Mouse (Mus musculus) heart, adult 2 months (tissue): ENCODE measurements around the gene Fxr1. TPM values are rescaled to one million over a fixed set of nuclear protein-coding genes. Genes with fewer than 3 reads are reported as not detected.

Experiments
- DNase-seq, 2 experiments: peaks; one replicate each; pipeline ENCODE4 v3.0.0; 2021
- H3K27ac ChIP-seq: fragments of 200-600 bp; 2 replicates; pipeline ENCODE4 v1.8.1; 2022
- H3K27me3 ChIP-seq: fragments of 200-500 bp; 2 replicates; pipeline ENCODE4 v1.6.1; 2012; ENCODE audit warnings: mild to moderate bottlenecking, low read length, inconsistent platforms, mixed read lengths; ENCODE audit not compliant: control insufficient read depth, insufficient read depth
- H3K36me3 ChIP-seq: fragments of 200-500 bp; 2 replicates; pipeline ENCODE4 v1.6.1; 2012; ENCODE audit warnings: low read length, inconsistent platforms; ENCODE audit not compliant: control insufficient read depth, insufficient read depth
- H3K4me1 ChIP-seq: fragments of 200-500 bp; 2 replicates; pipeline ENCODE4 v1.6.1; 2011; ENCODE audit warnings: low read length; ENCODE audit not compliant: control insufficient read depth, insufficient read depth
- H3K4me3 ChIP-seq: fragments of 200-600 bp; 2 replicates; pipeline ENCODE4 v1.8.1; 2022
- H3K79me2 ChIP-seq: fragments of 200-500 bp; replicated peaks from 2 replicates; pipeline ENCODE4 v1.6.1; 2012; ENCODE audit warnings: mild to moderate bottlenecking, inconsistent platforms, low read length, moderate library complexity, mixed read lengths; ENCODE audit not compliant: control insufficient read depth, insufficient read depth
- H3K9ac ChIP-seq: fragments of 200-500 bp; 2 replicates; pipeline ENCODE4 v1.6.1; 2012; ENCODE audit warnings: low read depth, mild to moderate bottlenecking, control low read depth, inconsistent platforms, low read length, mixed read lengths
- CTCF ChIP-seq: fragments of 200-600 bp; IDR thresholded peaks from 2 replicates; pipeline ENCODE4 v1.8.1; 2022; ENCODE audit warnings: antibody characterized with exemption, mild to moderate bottlenecking, moderate library complexity
- EP300 ChIP-seq: fragments of 200-500 bp; IDR thresholded peaks from 2 replicates; pipeline ENCODE4 v1.6.1; 2011; ENCODE audit warnings: low read depth, low read length, control low read depth; ENCODE audit not compliant: insufficient read depth
- POLR2A ChIP-seq: fragments of 200-500 bp; IDR thresholded peaks from 2 replicates; pipeline ENCODE4 v1.6.1; 2011; ENCODE audit warnings: mild to moderate bottlenecking, low read depth, low read length, control low read depth; ENCODE audit not compliant: insufficient read depth
- WGBS: fragments of 180-500 bp; shearing (Covaris S2); methylation state at CpG from one replicate; pipeline ENCODE4 v1.1.7; 2018; 5-methylcytosine and 5-hydroxymethylcytosine counted together
- intact Hi-C: fragments of 180-260 bp; cut with DNase I; formaldehyde crosslinking; loops from one replicate; pipeline ENCODE4 v1.15.1; 2025
- long read RNA-seq: library from polyadenylated mRNA; stranded (forward); transcript quantifications from one replicate; pipeline ENCODE4 v2.0.0, GENCODE M21; 2021
- polyA plus RNA-seq: library from polyadenylated mRNA; depleted of rRNA; stranded (reverse); fragments of >200 nt; gene quantifications from 2 replicates; pipeline ENCODE4 v1.2.3, GENCODE M21; 2012; rRNA removed
- total RNA-seq, 2 experiments: library from RNA; stranded (reverse); gene quantifications; 2 replicates each; pipeline ENCODE4 v1.2.3; 2021

The Fxr1 gene
- 100 to 1,000 TPM; 177 to 197 TPM for total RNA-seq
- polyA plus RNA-seq: 32.2 and 73.2 TPM in 2 replicates
- long read RNA-seq, transcript Fxr1-201 (17 exons, 2,459 nt): major isoform, 27 of 77 reads
- long read RNA-seq, partial matches to known transcripts: 6 of 77 reads
- long read RNA-seq, other reads (novel, unspliced or antisense): 44 of 77 reads

- peaks cover 5% of the 10 kb centered on the region for H3K4me1 ChIP-seq
These were observed at the start of gene Fxr1 for GRCm38 (mm10) chr3:34019540-34020381. Gene Fxr1 (plus strand): TSS chr3:34019943.

GRCm38 (mm10) chr3:33979395-33979794 is 40.3 kb upstream of the Fxr1 start:
- no peak for TF ChIP-seq EP300
- TF ChIP-seq CTCF: peak; percentile 29
- H3K27ac ChIP-seq: no peak overlapping the region

More at GRCm38 (mm10) chr3:34019540-34020381, at the start of gene Fxr1:
- Histone ChIP-seq H3K27ac (peak within 1 kb of the TSS; percentile 96), H3K36me3 (peaks cover 17% of the 10 kb centered on the region), H3K4me3 (peak within 1 kb of the TSS; percentile 99), H3K79me2 (peaks cover 6% of the 10 kb centered on the region; the same call in 1 of the 2 replicates), H3K27me3 (no peaks in the 10 kb centered on the region), H3K9ac (peak within 1 kb of the TSS; percentile 100)
- peak; percentile 91 to 95 for DNase-seq
- intact Hi-C loops: loop anchor here (1.0 to 5.0 kb wide), 4 partner anchors 21 to 218 kb away; partner anchors contain the start of gene Dnajc19
- peak; percentile 24; the same call in 1 of the 2 replicates for TF ChIP-seq CTCF
- peak; percentile 86 for TF ChIP-seq POLR2A
- no peak for TF ChIP-seq EP300
- WGBS: 1% methylated on average over 93 of the region's 97 CpGs

GRCm38 (mm10) chr3:33982746-33983145 is 37.0 kb upstream of the Fxr1 start:
- Histone ChIP-seq H3K9ac (no peak overlapping the region), H3K4me3 (no peak overlapping the region), H3K27me3 (no peaks in the 10 kb centered on the region), H3K79me2 (no peaks in the 10 kb centered on the region), H3K4me1 (no peaks in the 10 kb centered on the region; the same call in 1 of the 2 replicates), H3K36me3 (no peaks in the 10 kb centered on the region), H3K27ac (peak overlapping the region; percentile 41)
- WGBS: 49% methylated on average over 5 of the region's 5 CpGs
- TF ChIP-seq POLR2A (no peak), CTCF (no peak), EP300 (0 out of 2 replicates have a peak, but pooled peaks have one; percentile 50)
- intact Hi-C loops: loop anchor here (2.0 kb wide), 1 partner anchor 26 kb away; no protein-coding TSS in a partner anchor
- DNase-seq: peak in 1 of 2 experiments; percentile 18

More at GRCm38 (mm10) chr3:33979395-33979794, 40.3 kb upstream of the Fxr1 start:
- Histone ChIP-seq H3K4me3 (no peak overlapping the region), H3K4me1 (no peaks in the 10 kb centered on the region; the same call in 1 of the 2 replicates), H3K79me2 (no peaks in the 10 kb centered on the region), H3K27me3 (no peaks in the 10 kb centered on the region), H3K9ac (no peak overlapping the region), H3K36me3 (no peaks in the 10 kb centered on the region)
- intact Hi-C loops: no loop called here
- 67% methylated on average over 6 of the region's 6 CpGs for WGBS
- peak in 1 of 2 experiments; percentile 11 for DNase-seq

GRCm38 (mm10) chr3:33989302-33989701 is 30.4 kb upstream of the Fxr1 start:
- Histone ChIP-seq H3K4me3 (peak overlapping the region; percentile 34; the same call in 1 of the 2 replicates), H3K36me3 (no peaks in the 10 kb centered on the region; the same call in 1 of the 2 replicates), H3K27me3 (no peaks in the 10 kb centered on the region), H3K27ac (peak overlapping the region; percentile 88), H3K4me1 (peaks cover 3% of the 10 kb centered on the region; the same call in 1 of the 2 replicates), H3K9ac (peak overlapping the region; percentile 60), H3K79me2 (no peaks in the 10 kb centered on the region; the same call in 1 of the 2 replicates)
- peak; percentile 50 to 75 for DNase-seq
- 35% methylated on average over 8 of the region's 8 CpGs for WGBS
- intact Hi-C loops: loop anchor here (5.0 kb wide), 1 partner anchor 33 kb away; no protein-coding TSS in a partner anchor
- TF ChIP-seq CTCF (no peak), POLR2A (peak; percentile 51), EP300 (peak; percentile 62; the same call in 1 of the 2 replicates)

- Histone ChIP-seq H3K4me3 (no peak overlapping the region), H3K27me3 (no peaks in the 10 kb centered on the region), H3K4me1 (peaks cover 3% of the 10 kb centered on the region; the same call in 1 of the 2 replicates), H3K79me2 (no peaks in the 10 kb centered on the region; the same call in 1 of the 2 replicates), H3K36me3 (peaks cover 2% of the 10 kb centered on the region; the same call in 1 of the 2 replicates), H3K27ac (peak overlapping the region; percentile 88), H3K9ac (no peak overlapping the region)
- TF ChIP-seq EP300 (no peak), CTCF (no peak)
- WGBS: 73% methylated on average over 10 of the region's 10 CpGs
- intact Hi-C loops: loop anchor here (5.0 kb wide), 1 partner anchor 52 kb away; no protein-coding TSS in a partner anchor
- DNase-seq: no peak
These were observed 29.3 kb upstream of the Fxr1 start for GRCm38 (mm10) chr3:33990451-33990850.
